Mouse (Mus musculus) E14TG2a.4 (cell line): ENCODE data around the gene Ulk1.

ENCODE experiments used
- CTCF ChIP-seq: conservative IDR thresholded peaks from 2 replicates; pipeline ENCODE4 v1.5.1; 2014; ENCODE audit warnings: low read length
- POU5F1 ChIP-seq: IDR thresholded peaks from 2 replicates; pipeline ENCODE4 v1.6.1; 2014; ENCODE audit warnings: low read length, borderline replicate concordance

DNA sequence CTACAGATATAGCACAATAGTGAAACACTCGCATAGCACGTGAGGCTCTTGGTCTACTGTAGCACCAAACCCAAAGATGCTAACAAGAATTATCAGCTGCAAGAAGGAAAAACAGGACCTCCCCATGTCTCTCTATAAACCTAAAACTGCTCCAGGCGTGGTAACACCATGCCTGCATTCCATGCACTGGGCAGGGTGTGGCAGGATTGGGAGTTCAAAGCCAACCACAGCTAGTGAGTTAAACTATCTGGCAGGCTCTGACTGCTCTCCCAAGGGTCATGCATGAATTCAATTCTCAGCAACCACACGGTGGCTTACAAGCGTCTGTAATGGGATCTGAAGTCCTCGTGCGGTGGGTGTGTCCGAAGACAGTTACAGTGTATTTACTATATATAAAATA, 26.7 kb downstream of the Ulk1 start:
- TF ChIP-seq CTCF (no peak), POU5F1 (no peak)
